Mouse (Mus musculus): Measurements from ENCODE around the gene Haus7. TPM values are rescaled to one million over a fixed set of nuclear protein-coding genes. Genes with fewer than 3 reads are reported as not detected.

Gene Haus7
- 28.5 TPM for polyA plus RNA-seq (2017; shearing (Covaris generic))

GRCm38 (mm10) chrX:73458877-73459392 is at the start of gene Haus7:
Gene Haus7, minus strand, starts transcription at chrX:73459044.

GRCm38 (mm10) chrX:73483484-73483810 is 24.6 kb upstream of the Haus7 start, which contains the start of gene Bgn:
Gene Bgn, plus strand, starts transcription at chrX:73483602.

GRCm38 (mm10) chrX:73435252-73435651 is 23.6 kb downstream of the Haus7 start, which contains the start of gene Trex2:
Gene Trex2, minus strand, starts transcription at chrX:73435344.

GRCm38 (mm10) chrX:73410880-73411517 is 47.8 kb downstream of the Haus7 start, which contains the start of gene Zfp92:
Gene Zfp92, plus strand, starts transcription at chrX:73411096.

GRCm38 (mm10) chrX:73398636-73399035 is 60.2 kb downstream of the Haus7 start, which contains the start of gene Gm18336:
Gene Gm18336, minus strand, starts transcription at chrX:73398736.

Other genes with a start within 250 kb of the Haus7 start
- 134 TPM for gene Xlr4b, start 244.7 kb downstream of the Haus7 start, polyA plus RNA-seq (2017; shearing (Covaris generic))
- 2.0 TPM for gene F8a, start 230.8 kb downstream of the Haus7 start, polyA plus RNA-seq (2017; shearing (Covaris generic))
- gene Xlr4c, start 215.9 kb downstream of the Haus7 start, polyA plus RNA-seq (2017; shearing (Covaris generic)), result 86.1 TPM
- not detected for gene Xlr3c, start 193.7 kb downstream of the Haus7 start, polyA plus RNA-seq (2017; shearing (Covaris generic))
- not detected for gene Xlr5a, start 166.1 kb downstream of the Haus7 start, polyA plus RNA-seq (2017; shearing (Covaris generic))
- gene Xlr5c, start 166.1 kb downstream of the Haus7 start, polyA plus RNA-seq (2017; shearing (Covaris generic)), result not detected
- not detected for gene Gm45015, start 122.2 kb downstream of the Haus7 start, polyA plus RNA-seq (2017; shearing (Covaris generic))
- gene Zfp275, start 116.4 kb downstream of the Haus7 start, polyA plus RNA-seq (2017; shearing (Covaris generic)), result 26.3 TPM
- not detected for gene Gm18336, start 60.3 kb downstream of the Haus7 start, polyA plus RNA-seq (2017; shearing (Covaris generic))
- gene Zfp92, start 47.9 kb downstream of the Haus7 start, polyA plus RNA-seq (2017; shearing (Covaris generic)), result 0.15 TPM
- not detected for gene Trex2, start 23.7 kb downstream of the Haus7 start, polyA plus RNA-seq (2017; shearing (Covaris generic))
- gene Bgn, start 24.6 kb upstream of the Haus7 start, polyA plus RNA-seq (2017; shearing (Covaris generic)), result 0.22 TPM
- not detected for gene Atp2b3, start 44.0 kb upstream of the Haus7 start, polyA plus RNA-seq (2017; shearing (Covaris generic))
- 0.33 TPM for gene Dusp9, start 180.4 kb upstream of the Haus7 start, polyA plus RNA-seq (2017; shearing (Covaris generic))
- 1.7 TPM for gene Pnck, start 201.1 kb upstream of the Haus7 start, polyA plus RNA-seq (2017; shearing (Covaris generic))
- 0.13 TPM for gene Slc6a8, start 214.1 kb upstream of the Haus7 start, polyA plus RNA-seq (2017; shearing (Covaris generic))

Measured in activated CD4-positive, CD25-positive, alpha-beta regulatory T cell, adult 9 weeks (primary cell).